Mouse (Mus musculus) Patski (cell line): ENCODE measurements around the gene Acot8. TPM values are rescaled to one million over a fixed set of nuclear protein-coding genes. Genes with fewer than 3 reads are reported as not detected.

Experiments
- ATAC-seq: fragments of 100-300 bp; one replicate; pipeline ENCODE4 v1.8.0; 2021
- CTCF ChIA-PET: fragments of 350-600 bp; sonication (Branson Sonifier 250); formaldehyde crosslinking; loops from one replicate; lab custom pipeline; 2022; ENCODE audit warnings: inconsistent platforms; lab: Charles Lee
- POLR2A ChIA-PET: fragments of 350-600 bp; sonication (Branson Sonifier 250); formaldehyde crosslinking; loops from one replicate; lab custom pipeline; 2022; ENCODE audit warnings: antibody characterized with exemption, inconsistent platforms; lab: Charles Lee
- DNase-seq: peaks from one replicate; pipeline ENCODE4 v3.0.0-alpha.2; 2011; ENCODE audit warnings: low read depth, low spot score
- H3K27me3 ChIP-seq: fragments of 371-371 bp; one replicate; pipeline ENCODE4 v1.5.1; 2021
- CTCF ChIP-seq: fragments of 100-300 bp; IDR thresholded peaks from one replicate; pipeline ENCODE4 v1.5.1; 2021
- in situ Hi-C: fragments of 300-500 bp; cut with MboI; formaldehyde crosslinking; loops from 3 replicates; pipeline ENCODE4 v1.11.1; 2018; ENCODE audit warnings: low pct_unique_long_range_greater_than_20kb, mixed read lengths
- polyA plus RNA-seq: library from polyadenylated mRNA; unstranded; gene quantifications from one replicate; pipeline ENCODE4 v1.2.3, GENCODE M21; 2021

Acot8 gene
- polyA plus RNA-seq, 1 experiment from 2014 or later: 23.3 TPM

GRCm38 (mm10) chr2:164761502-164761901 is 43.2 kb downstream of the Acot8 start:
- no peak for TF ChIP-seq CTCF
- ChIA-PET POLR2A (interaction anchor here (1.9 kb wide), 1 partner anchor 15 kb away, joined by 5 read pairs; the partner anchor contains the start of genes Dnttip1 and Wfdc3), CTCF (no interaction called here)
- ATAC-seq: no peak
- in situ Hi-C loops: no loop called here
- H3K27me3 ChIP-seq: no peaks in the 10 kb centered on the region
- no peak for DNase-seq

DNA sequence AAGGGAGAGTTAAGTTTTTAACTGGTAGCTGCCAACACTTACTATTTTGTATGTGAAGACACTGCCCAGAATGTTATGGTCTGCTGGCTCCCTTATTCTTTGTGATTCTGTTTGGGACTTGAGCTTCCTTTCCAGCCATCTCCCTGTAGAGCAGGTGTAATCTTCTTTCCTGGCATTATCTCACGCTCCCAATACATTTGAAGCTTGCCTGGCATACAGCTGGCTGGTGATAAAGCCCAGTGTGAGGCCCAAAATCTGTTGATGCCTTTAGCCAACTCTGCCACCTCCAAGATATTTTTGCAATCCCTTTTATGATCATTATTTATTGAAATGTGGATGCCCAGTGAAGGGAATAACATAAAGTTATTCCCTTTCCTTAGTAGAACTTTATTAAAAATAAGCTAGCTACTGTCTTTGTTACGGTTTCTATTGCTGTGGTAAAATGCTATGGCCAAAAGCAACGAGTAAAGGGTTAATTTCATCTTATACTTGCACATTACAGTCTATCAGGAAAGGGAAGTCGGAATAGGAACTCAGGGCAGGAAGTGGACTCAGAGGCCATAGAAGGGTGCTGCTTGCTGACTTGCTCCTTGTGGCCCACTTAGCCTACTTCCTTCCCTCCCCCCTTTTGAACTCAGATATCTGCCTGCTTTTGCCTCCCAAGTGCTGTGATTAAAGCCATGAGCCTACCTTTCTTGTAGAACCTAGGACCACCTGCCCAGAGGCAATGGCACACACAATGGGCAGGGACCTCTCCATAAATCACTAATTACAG is 44.4 kb downstream of the Acot8 start:
- in situ Hi-C loops: no loop called here
- ATAC-seq (no peak), DNase-seq (no peak)
- TF ChIP-seq CTCF: no peak
- ChIA-PET CTCF (interaction anchor here (1.0 kb wide), 1 partner anchor 11 kb away, joined by 3 read pairs; no protein-coding TSS in a partner anchor), POLR2A (interaction anchor here (1.9 kb wide), 2 partner anchors 10 to 14 kb away, joined by 5 read pairs; partner anchors contain the start of genes Dnttip1 and Wfdc3)
- H3K27me3 ChIP-seq: no peaks in the 10 kb centered on the region

- no peak for TF ChIP-seq CTCF
- CTCF ChIA-PET: no interaction called here
- in situ Hi-C loops: no loop called here
- DNase-seq (no peak), ATAC-seq (no peak)
- POLR2A ChIA-PET: interaction anchor here (1.0 to 1.9 kb wide), 2 partner anchors 9 to 11 kb away, joined by 3 to 5 read pairs; no protein-coding TSS in a partner anchor
- no peaks in the 10 kb centered on the region for H3K27me3 ChIP-seq
Measured at GRCm38 (mm10) chr2:164758692-164759091, 46.0 kb downstream of the Acot8 start.

DNA sequence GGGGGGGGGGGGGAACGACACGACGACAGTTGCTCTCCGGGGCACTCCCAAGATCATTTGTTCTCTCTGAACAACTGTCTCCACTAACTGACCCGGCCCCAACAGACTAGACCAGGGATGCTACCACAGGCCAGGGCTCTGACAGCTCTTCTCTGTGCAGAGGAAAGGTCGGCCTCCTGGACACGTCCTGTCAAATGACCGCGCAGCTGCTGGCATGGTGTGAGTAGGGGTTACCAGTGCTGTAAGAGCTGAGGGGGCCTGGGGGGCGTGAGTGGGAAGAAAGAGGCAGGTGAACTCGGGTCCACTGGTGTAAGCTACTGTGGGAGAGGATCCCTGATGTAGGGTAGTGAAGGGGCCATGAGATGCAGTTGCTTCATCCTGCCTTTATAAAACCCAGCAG is 46.8 kb downstream of the Acot8 start:
- H3K27me3 ChIP-seq: no peaks in the 10 kb centered on the region
- no peak for TF ChIP-seq CTCF
- ChIA-PET CTCF (no interaction called here), POLR2A (interaction anchor here (1.0 kb wide), 1 partner anchor 10 kb away, joined by 3 read pairs; no protein-coding TSS in a partner anchor)
- ATAC-seq: no peak
- no peak for DNase-seq
- in situ Hi-C loops: no loop called here

DNA sequence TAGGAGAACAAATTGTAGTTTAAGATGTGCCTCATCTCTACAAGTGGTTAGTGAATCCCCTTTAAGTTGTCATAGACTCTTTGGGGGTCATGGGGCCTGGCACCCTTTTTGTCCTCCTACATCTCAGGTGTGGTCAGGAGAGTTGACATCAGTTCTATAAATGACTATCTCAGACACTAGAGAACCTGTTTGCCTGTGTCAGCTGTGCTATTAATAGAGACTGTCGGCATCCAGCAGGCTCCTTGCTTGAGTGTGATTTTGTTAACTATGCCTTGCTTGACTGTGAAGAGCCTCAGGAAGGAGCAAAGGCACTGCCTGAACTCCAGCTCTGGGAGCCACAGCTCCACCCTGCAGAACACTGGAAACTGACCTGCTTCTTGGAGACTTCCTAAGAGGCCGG is 49.9 kb downstream of the Acot8 start:
- POLR2A ChIA-PET: no interaction called here

DNA sequence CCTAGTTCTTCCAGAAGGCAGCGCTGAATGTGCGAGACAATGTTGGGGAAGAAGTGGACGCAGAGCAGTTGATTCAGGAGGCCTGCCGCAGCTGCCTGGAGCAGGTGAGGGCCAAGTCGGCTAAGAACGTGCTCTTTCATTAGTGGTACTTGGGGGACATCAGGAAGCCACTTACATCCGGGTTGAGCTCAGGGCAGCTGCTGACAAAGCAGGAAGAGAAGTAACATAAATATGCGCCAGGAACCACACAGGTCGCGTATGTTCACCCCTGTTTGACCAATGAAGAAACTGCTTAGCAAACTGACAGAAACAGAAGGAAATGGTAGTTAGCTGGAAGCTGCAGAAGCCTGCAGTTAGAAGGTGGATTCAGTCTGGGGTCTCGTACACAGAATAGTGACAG is 50.6 kb downstream of the Acot8 start:
- no peak for TF ChIP-seq CTCF
- in situ Hi-C loops: no loop called here
- H3K27me3 ChIP-seq: no peaks in the 10 kb centered on the region
- no peak for DNase-seq
- CTCF ChIA-PET: interaction anchor here (1.0 to 1.4 kb wide), 2 partner anchors 28 to 40 kb away, joined by 4 read pairs; no protein-coding TSS in a partner anchor
- ATAC-seq: no peak
- POLR2A ChIA-PET: no interaction called here

More for the DNA sequence above, 49.9 kb downstream of the Acot8 start:
- ATAC-seq (no peak), DNase-seq (no peak)
- no peaks in the 10 kb centered on the region for H3K27me3 ChIP-seq
- CTCF ChIA-PET: interaction anchor here (1.0 to 1.4 kb wide), 2 partner anchors 29 to 39 kb away, joined by 4 read pairs; no protein-coding TSS in a partner anchor
- no peak for TF ChIP-seq CTCF
- in situ Hi-C loops: no loop called here

- H3K27me3 ChIP-seq: no peaks in the 10 kb centered on the region
- no peak for TF ChIP-seq CTCF
- ChIA-PET CTCF (no interaction called here), POLR2A (interaction anchor here (0.7 kb wide), 1 partner anchor 46 kb away, joined by 3 read pairs; no protein-coding TSS in a partner anchor)
- DNase-seq (no peak), ATAC-seq (no peak)
- in situ Hi-C loops: no loop called here
Measured at GRCm38 (mm10) chr2:164752454-164752853, 52.2 kb downstream of the Acot8 start.

GRCm38 (mm10) chr2:164748991-164749390 is 55.7 kb downstream of the Acot8 start:
- in situ Hi-C loops: no loop called here
- ATAC-seq (no peak), DNase-seq (no peak)
- no peaks in the 10 kb centered on the region for H3K27me3 ChIP-seq
- no peak for TF ChIP-seq CTCF
- ChIA-PET POLR2A (interaction anchor here (0.6 to 1.1 kb wide), 5 partner anchors 8 to 36 kb away, joined by 3 to 5 read pairs (median 4); partner anchors contain the start of gene Snx21), CTCF (interaction anchor here (1.1 to 1.2 kb wide), 2 partner anchors 11 to 30 kb away, joined by 3 read pairs; no protein-coding TSS in a partner anchor)

- in situ Hi-C loops: no loop called here
Measured at GRCm38 (mm10) chr2:164748191-164748590, 56.5 kb downstream of the Acot8 start.

DNA sequence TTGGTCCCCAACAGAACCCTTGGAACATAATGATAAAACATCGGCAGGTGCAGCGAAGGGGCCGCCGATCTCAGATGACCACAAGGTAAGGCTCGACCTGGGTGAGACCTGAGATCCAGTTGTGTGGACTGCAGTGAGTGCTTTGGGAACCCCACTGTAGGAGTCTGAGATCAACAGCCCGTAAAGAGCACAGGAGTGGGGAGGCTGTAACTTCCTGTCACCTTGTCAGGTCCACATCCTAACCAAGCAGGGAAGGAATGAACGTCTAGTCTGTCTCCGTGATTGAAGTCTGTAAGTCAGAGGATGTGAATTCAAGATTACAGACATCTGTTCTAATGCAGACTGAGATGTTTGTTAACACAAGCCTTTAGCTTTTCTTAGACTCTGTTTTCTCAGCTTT is 58.0 kb downstream of the Acot8 start:
- no peak for DNase-seq
- ChIA-PET POLR2A (interaction anchor here (1.2 to 1.4 kb wide), 2 partner anchors 12 to 14 kb away, joined by 3 to 5 read pairs; no protein-coding TSS in a partner anchor), CTCF (interaction anchor here (1.0 kb wide), 1 partner anchor 10 kb away, joined by 5 read pairs; no protein-coding TSS in a partner anchor)
- ATAC-seq: no peak
- no peaks in the 10 kb centered on the region for H3K27me3 ChIP-seq
- TF ChIP-seq CTCF: no peak
- in situ Hi-C loops: no loop called here

More at GRCm38 (mm10) chr2:164748191-164748590, 56.5 kb downstream of the Acot8 start:
- no peaks in the 10 kb centered on the region for H3K27me3 ChIP-seq
- no peak for ATAC-seq
- no peak for TF ChIP-seq CTCF
- CTCF ChIA-PET: interaction anchor here (1.1 kb wide), 1 partner anchor 30 kb away, joined by 3 read pairs; no protein-coding TSS in a partner anchor
- POLR2A ChIA-PET: interaction anchor here (0.6 to 1.4 kb wide), 3 partner anchors 9 to 37 kb away, joined by 3 to 4 read pairs (median 3); partner anchors contain the start of gene Snx21
- no peak for DNase-seq
